Mouse (Mus musculus): Measurements from ENCODE around the gene Coro2b.

The Coro2b gene

DNA sequence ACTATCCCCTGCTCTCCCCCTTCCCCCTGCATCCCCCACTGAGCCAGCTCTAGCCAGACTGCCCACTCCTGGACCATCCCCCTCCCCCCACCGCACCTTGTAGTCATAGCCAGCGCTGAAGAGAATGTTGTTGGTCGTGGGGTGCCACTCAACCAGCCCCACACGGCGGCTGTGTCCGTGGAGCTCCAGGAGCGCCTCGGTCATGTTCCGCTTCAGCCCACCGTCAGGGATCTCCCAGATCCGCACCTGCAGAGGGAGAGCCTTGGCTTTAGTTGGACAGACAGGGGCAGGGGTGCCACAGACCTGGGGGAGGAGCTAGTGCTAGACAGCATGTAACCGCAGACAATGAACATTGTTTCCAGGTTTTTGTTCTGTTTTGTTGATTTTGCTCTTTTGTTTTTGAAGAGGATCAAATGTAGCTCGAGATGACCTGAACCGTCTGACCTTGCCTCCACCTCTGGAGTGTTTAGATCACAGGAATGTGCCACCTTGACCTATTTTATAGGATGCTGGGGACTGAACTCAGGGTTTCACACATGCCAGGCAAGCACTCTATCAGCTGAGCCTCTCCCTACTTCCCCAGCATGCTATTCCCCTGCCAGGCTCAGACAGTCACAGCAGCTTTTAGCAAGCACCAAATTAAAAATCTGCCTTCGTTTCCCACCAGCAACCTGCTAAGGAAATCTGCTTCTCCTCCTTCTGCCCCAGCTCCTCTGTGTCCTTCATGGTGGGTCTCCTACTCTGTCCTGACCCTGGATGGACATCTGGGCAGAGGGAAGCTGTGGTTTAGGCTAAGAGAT, 104.4 kb downstream of the Coro2b start:
- DNase-seq: no peak

DNA sequence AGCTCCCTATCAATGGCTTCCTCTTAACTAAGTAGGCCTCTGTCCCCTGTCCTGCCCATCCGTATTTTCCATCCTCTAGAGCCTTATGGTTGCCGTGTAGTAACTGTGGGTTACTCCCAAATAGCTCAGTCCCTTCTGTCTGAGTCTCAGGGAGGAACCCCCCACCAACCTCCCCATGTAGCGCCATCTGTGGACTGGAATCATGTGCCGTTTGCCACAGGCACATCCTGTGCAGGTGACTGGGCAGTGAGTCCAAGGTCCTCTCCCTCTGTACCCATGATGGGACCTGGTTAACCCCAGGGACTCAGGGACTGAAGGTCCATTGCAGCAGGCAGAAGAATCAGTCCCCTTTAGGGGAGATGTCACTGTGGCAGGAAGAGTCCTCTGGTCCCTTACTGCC, 106.1 kb downstream of the Coro2b start:
- DNase-seq: peak in 1 of 2 experiments; percentile 13

DNA sequence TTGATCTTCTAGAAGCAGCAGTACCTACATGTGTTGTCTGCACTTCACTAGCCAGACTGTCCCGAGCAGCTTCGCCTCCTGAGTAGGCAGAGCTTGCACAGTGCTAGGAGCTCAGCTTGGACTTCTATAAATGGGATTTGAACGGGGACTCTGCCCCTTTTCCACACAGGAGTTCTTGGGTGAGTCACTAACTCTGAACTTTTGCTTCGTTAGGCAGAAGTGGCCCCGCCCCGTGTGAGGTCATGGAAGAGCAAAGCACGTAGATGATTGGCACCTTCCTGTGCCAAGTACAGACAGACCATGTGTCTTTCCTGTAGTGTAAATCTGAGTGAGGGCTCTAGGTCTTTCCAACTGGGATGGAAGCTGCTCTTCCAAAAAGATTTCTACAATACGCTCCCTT, 109.8 kb downstream of the Coro2b start:
- DNase-seq: no peak

DNA sequence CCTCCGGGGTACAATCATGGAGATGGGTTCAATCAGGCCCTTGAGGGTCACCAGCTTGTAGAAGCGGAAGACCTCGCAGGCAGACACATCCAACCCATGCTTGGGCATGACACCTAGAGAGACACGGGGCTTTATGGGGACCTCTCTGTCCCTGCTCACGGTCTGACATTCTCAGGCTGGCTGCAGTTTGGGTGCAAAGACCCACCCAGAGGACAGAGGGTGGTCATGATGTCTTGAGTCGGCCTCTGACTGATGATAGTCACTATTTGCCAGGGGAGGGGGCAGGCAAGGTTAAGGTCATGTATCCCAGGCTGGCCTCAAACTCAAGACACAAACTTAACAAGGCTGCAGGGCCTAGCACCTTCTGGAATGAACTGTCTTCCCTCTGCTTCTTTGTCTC, 110.3 kb downstream of the Coro2b start:
- DNase-seq: no peak

DNA sequence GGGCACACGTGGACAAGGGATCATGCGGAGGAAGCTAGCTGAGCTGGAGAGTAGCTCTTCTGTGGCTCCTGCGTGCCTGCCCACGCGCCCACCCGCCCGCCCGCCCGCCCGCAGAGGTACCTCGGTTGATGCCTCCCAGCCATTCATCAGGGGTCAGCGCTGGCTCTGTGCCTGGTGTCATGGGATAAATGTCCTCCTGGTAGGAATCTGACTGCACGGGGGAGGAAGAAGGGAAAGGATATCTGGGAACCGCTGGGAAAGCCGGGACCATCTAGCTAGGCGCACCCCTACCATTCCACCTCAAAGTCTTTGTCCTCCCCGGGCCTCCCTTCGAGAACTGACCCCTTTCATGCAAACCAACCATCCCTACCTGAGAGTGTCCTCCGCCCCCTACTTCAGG, 110.8 kb downstream of the Coro2b start:
- DNase-seq: no peak

DNA sequence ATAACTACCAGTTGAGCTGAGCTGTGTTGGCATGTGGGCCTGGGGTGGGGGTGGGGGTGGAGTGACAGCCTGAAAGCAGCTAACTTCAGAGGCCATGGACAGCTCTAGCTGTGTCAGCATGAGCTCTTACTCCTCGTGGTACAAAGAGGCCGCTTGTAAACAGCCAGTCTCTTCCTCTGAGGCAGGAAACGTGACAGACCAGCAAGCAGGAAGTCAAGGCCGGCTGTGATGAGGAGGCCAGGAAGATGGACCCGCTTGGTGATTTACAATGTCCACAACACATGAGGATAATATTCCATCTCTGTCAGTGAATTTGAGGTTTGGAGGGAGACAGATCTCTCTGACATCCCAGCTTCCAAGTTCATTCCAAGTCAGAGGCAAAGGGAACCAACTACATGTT, 111.6 kb downstream of the Coro2b start:
- no peak for DNase-seq

DNA sequence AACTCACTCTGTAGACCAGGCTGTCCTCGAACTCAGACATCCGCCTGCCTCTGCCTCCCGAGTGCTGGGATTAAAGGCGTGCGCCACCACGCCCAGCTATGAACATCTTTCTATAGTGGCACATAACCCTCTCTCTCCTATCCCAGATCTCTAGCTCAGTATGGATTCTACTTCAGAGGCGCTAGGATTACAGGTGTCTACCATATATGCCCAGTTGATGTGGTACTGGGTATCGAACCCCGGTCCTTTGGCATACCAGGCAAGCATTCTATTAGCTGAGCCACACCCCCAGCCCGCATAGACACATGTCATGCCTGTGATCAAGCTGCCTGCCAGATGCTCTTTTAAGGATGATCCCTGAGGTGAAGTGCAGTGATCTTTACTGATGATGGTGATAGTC, 113.0 kb downstream of the Coro2b start:
- DNase-seq: no peak

DNA sequence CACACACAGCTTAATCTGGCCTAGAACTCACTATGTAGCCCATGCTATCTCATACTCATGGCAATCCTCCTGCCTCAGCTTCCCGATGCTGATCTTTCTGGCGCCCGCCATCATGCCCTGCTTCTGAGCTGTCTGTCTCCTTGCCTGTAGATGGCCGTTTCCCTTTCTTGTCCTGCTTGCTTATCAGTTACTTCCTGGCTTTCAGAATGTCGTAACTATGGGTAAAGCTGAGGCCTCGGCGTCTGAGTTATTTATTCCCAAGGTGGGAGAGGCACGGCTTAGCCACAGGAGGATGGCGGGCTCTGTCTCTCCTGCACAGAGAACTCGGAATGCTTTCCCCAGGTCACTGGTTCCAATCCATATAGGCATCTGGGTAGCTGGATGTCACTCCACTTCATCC, 113.9 kb downstream of the Coro2b start:
- no peak for DNase-seq

DNA sequence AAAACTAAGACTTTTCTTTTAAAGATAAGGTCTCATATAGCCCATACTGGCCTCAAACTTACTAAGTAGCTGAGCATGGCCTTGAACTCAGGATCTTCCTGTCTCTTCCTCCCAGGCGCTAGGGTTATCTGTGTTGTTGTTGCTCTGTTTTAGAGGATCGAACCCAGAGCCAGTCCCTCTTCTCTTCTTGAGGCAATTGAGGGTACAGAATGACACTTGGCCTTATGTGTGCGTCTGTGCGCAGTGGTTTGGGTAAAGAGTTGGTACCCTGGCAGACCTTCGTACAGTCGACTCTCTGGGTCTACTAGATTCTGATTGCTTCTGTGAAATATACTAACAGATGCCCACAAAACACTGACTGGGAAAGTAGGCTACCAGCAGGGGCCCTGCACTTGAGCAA, 114.9 kb downstream of the Coro2b start:
- no peak for DNase-seq

DNA sequence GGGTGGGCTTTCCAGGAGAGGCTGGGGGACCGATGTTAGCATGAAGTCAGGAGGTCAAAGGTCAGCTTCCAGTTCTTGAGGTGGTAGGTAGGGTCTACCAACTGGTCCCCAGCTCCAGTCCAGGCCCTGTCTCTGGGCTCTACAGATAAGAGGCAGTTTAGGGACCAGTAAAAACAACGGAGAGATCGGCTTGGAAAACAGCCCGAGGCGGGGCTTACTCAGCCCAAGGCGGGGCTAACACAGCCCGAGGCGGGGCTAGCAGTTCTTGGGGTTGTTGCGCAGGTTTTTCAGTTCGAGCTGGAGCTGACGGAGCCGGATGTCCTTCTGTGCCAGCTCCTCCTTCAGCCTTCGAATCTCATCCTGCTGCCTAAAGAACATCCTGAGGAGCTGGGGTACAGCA, 115.8 kb downstream of the Coro2b start:
- DNase-seq: peak; percentile 59 to 78

DNA sequence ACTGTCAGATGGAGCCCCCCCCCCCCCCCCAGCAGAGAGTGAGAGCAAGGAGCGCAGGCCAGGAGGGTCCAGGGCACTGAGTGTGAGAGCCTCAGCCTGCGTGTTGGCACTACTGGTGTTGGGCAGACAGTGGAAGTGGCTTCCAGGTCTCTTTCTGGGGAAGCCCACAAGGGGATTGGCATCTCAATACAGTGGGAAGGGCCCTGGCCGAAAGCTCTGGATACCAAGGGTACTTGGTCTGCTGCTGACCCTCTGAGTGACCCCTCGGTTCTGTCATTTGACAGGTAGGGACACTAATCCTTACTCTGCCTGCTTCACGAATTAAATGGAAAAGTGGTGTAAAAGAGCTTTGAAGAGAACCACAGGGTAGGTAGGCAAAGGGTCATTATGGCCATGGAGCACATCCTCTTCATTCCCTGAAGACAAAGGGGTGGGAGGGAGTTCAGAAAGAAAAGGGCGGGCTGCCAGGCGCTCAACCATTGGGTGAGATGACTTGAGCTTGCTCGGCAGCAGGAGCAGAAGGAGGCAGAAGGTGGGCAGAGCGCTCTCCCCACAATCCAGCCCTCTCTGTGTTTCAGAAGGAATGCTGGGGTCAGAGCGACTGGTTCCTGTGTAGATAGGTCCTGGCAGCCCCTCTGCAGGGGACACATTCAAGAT, 116.5 kb downstream of the Coro2b start:
- DNase-seq: peak; percentile 58 to 83

DNA sequence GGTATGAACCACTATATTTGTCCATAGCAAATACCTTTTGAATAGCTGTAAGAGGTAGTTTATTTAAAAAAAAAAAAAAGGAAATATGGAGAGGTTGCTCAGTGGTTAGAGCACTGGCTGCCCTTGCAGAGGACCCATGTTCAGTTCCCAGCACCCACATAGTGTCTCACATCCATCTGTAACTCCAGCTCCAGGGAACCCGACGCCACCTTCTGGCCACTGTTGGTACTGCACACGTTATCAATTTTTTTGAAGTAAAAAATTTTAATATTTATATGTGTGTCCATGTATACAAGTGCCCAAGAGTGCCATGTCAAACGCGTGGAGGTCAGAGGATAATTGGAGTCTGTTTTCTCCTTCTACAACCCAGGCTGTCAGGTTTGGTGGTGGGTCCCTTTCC, 118.1 kb downstream of the Coro2b start:
- peak in 1 of 2 experiments; percentile 42 for DNase-seq

DNA sequence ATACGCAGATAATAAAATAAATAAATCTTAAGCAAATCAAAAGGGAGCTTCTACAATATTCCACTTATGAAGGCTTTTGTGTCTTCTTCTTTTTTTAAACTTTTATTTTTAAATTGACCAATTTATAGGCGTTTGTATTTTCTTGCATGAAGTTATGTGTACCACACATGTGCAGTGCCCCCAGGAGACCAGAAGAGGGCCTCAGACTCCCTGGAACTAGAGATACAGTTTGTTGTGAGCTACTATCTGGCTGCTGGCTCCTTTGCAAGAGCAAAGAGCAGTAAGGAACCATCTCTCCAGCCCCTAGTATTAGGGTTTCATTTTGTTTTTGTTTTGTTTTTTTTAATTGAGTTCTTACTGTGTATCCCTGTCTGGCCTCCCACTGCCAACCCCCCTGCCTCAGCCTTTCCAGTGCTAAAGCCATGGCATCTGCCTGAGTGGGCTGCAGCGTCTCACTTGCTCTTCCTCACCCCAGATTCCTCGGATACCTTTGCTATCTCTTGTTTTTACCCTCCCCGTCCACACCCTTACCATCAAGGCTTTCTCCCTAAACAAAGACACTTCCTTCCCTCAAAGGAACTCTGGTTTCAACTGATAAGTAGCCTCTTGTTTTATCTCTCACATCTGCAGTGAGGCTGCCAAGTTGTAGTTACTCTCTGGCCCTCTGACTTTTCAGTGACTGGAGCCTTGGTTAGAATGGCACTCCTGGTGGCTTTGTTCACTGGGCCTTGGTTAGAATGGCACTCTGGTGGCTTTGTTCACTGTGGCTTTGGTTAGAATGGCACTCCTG, 129.3 kb downstream of the Coro2b start:
- no peak for DNase-seq

DNA sequence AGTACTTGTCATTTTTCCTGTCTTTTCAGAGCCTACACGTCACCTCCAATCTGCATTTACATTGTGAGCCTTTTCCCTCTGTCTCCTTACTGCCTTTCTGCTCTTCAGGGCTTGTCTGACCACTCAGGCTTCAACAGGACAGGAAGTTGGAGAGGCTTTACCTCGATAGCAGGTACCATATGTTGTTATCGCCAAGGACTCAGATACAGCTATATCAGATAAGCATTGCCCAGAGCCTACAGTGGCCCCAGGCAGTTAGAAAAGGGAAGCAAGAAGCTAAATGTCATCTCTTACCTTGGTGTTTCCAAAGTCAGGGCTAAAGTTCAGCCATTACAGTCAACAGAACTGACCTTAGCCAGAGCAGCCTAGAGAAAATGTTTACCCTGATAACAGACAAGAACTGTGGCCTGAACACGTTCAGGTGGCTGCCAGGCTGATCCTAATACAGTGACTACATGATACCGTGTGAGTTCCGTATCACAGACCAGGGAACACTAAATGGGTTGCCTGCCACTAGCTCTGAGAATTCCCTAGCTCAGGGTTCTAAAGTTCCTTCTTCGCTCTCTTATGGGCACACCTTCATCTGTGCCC, 130.3 kb downstream of the Coro2b start:
- no peak for DNase-seq

DNA sequence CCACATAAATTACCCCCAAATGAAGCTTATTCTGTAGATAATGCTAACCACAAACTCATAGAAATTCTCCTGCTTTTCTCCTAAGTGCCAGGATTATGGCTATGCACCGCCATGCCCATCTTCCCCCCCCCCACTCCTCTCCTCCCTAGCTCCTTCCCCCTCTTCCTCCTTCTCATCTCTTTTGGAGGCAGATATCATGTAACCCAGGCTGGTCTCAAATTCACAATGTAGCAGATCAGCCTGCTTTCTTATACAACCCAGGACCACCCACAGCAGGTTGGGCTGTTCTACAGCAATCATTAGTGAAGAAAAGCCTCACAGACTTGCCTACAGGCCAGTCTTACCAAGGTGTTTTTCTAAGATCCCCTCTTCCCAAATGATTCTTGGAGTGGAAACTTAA, 135.3 kb downstream of the Coro2b start:
- DNase-seq: no peak

DNA sequence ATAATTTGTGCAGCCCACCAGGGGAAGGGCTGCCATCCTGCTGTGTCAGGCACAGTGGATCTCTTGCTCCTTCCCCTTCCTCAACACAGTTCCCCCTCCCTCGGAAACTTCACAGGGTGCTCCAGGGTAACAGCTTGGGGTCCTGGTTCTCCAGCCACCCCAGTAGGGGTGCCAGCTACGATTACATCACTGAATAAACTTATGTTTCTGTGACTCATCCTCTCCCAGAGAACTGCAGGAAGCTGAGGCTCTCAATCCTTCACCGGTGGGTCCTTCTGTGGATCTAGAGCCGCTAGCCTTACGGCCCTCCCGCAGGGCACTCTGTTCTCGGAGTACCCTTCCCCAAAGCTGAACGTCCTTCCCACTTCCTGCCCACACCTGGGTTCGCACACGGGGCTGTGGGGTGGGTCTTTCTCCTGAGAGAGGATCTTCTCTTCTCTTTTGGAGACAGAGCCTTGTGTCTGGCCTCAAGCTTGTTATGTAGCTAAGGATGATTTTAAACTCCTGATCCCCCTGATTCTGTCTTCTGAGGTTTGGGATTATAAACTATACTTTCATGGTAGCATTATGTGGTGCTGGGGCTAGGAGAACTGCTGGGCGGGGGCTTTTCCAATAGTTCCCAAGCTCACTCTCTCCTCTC, 136.2 kb downstream of the Coro2b start:
- no peak for DNase-seq

DNA sequence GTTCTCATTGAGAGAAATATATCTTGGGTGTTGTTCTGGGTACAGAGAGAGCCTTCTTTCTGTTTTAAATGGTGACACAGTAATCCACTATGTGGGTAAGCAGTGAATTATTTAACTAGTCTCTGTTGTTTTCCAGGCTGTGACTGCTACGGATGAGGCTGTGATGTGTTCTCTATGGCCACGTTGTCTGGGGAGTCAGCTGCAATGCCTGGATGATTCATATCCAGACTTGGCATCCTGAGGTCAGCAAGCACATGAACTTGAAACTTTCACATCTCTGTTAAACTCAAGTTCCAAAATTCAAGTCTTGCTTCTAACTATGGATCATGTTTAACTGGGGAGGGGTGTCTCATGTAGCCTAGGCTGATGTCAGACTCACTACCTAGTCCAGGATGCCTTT, 142.7 kb downstream of the Coro2b start:
- no peak for DNase-seq

DNA sequence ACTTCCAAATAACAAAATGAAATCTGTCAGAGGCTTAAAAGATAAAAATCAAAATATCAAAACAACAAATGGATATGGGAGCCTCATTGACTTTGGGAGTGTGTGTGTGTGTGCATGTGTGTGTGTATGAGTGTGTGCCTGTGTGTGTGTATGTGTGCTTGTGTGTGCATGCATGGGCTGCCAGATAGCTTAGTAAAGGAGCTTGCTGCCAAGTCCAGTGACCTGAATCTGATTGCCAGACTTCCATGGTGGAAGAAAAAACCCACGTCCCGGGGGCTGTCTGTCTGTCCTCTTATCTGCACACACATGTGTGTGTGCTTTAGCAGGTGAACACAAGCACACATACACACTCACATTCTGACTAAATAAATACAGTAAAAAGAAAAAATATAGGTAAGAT, 143.3 kb downstream of the Coro2b start:
- DNase-seq: peak; percentile 36 to 48

DNA sequence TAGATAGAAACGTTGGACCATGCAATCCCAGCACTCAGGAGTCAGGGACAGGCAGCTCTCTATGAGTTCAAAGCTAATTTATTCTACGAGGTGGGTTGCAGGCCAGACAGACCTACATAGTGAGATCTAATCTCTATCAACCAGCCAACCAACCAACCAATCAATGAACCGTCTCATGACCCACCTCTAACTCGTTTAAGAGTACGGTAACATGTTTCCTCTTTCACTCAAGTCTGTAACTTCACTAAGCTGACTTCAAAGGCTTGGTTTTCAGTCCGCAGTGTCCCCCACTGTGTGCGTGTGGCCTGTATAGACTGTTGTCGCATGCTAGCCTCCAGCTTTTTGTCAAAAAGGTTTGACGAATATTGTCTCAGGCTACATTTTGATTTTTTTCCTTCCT, 147.1 kb downstream of the Coro2b start:
- DNase-seq: no peak

DNA sequence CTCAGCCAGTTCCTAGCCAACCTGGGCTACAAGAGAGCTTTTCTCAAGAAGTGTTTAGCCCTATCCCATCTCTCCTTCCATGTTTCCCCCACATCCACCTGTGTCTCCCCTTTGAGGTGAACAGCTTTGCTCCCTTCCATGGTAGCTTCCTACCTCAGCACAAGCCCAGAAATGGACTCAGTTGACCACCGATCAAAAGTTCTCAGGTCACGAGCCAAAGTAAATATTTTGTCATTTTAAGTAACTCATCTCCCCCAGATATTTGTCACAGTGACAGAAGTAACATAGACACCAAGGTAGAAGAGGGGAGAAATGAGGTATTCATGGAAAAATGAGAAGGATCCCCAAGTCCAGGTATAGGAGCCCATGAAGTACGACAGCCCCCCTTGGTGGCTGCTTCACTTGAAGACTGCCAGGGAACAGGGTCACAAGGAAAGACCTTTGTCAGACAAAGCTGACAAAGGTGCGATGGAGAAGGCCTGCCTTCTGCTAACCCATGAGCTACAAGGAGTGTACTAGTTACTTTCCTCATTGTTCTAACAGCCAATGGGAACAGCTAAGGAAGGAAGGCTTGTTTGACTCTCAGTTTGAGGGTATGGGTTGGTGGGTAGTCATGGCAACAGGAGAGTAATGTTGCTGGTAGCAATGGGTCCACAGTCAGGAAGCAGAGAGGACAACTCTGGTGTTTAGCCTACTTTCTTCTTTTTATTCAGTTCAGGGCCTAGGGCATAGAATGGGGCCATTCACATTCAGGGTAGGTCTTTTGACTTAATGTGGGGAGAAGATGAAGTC, 150.9 kb downstream of the Coro2b start:
- DNase-seq: no peak

DNA sequence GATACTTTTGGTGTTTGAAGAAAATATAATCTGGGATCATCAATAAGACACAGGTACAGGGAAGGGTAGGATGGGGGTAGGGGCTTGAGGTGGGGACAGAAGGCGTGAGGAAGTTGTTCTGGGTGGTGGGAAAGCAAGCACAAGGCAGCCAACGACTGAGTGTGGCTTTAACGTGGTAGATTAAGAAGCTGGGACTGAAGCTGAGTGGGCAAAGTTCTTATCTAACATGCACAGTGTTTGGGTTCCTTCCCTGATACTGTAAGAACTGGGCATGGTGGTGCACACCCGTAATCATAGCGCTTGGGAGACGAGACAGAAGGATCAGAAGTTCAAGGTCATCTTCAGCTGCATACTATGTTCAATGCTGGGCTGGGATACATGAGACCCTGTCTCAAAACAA, 151.8 kb downstream of the Coro2b start:
- DNase-seq: no peak

DNA sequence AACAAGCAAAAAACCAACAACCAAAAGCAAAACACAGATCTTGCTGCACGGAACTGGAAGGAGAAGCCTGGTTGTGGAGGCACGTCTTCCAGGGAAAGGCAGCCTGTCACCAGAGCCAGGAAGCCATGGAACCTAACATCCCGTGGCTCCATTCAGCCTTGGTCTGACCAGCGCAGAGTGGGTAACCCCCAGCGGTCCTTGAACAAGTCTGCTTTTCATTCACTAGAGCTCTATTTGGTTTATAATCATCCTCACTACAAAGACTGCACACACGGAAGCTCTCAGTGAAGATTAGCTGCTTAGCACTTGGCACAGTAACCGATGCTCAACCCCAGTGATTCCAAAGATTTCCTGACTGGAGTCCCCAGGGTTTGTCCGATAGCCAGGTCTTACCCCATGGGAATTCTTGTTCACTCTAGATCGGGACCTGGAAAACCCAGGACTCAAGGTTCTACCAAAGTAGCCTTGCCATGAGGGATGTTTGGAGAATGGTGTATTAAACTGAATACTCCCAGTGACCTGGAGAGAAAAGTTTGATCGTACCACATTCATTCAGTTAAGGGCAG, 154.2 kb downstream of the Coro2b start:
- DNase-seq: peak in 1 of 2 experiments; percentile 24
